Mouse (Mus musculus) adipocyte (in vitro differentiated cells): Measurements from ENCODE around the gene Thy1.
A peak's percentile ranks its signal among the peaks of the same experiment; 100 is the strongest.

Experiments used
- DNase-seq: peaks from one replicate; pipeline ENCODE4 v3.0.0-alpha.2; 2016; ENCODE audit warnings: low spot score

Gene Thy1

DNA sequence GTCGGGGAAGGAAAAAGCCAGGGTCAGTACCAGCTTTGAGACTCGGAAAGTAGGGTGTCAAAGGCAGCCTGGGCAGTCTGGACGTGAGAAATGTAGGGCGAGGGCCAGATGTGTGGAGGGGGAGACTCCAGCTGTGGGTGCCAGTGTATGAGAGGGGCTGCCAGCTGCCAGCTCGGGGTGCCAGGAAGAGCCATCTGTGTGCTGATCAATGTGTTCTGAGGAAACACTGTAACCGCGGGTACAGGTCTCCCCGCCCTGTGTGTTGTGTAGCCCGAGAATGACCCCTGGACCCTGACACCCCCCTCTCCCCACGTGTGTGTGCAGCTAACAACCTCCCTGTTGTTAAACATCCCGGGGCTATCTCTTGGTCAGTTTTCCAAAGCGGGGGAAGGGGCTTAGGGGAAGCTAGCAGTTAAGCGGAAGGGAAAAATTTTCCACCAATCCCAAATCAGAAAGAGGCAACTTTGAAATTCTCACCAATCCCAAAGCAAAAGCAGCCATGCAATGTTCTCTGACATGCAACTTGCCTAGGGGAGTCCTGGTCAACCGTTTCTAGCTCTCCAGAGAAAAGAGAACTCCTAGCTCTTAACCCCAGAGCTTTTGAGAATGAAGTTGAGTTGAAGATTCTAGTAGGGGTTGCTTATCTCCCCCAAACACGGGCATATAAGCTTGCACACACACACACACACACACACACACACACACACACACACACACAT is 24.2 kb downstream of the Thy1 start:
- DNase-seq: peak; percentile 47

GRCm38 (mm10) chr9:44067960-44068330 is 24.8 kb downstream of the Thy1 start:
- DNase-seq: no peak

GRCm38 (mm10) chr9:44069252-44069651 is 26.1 kb downstream of the Thy1 start:
- DNase-seq: no peak

GRCm38 (mm10) chr9:44070113-44070843 is 27.1 kb downstream of the Thy1 start:
- no peak for DNase-seq

DNA sequence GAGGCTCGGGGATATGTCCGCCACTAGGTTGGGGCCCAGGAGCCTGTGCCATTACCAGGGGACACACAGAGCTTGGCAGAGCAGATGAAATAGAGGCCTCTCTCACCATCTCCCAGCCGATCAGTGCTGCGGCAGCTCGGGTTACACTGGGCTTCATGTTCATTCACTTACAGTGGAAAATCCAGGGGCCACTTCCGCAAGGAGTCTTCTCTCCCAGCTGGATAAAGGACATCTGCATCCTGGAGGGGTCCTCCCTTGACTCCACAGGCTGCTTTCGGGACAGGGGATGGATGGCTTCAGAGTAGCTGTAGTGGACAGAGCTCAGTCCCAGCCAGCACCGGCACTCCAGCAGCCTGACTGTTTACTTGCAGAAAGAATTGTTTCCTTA is 27.7 kb downstream of the Thy1 start:
- DNase-seq: no peak

GRCm38 (mm10) chr9:44071914-44072598 is 28.9 kb downstream of the Thy1 start:
- no peak for DNase-seq

- peak; percentile 69 for DNase-seq
Measured at GRCm38 (mm10) chr9:44072599-44072915, 29.4 kb downstream of the Thy1 start.

DNA sequence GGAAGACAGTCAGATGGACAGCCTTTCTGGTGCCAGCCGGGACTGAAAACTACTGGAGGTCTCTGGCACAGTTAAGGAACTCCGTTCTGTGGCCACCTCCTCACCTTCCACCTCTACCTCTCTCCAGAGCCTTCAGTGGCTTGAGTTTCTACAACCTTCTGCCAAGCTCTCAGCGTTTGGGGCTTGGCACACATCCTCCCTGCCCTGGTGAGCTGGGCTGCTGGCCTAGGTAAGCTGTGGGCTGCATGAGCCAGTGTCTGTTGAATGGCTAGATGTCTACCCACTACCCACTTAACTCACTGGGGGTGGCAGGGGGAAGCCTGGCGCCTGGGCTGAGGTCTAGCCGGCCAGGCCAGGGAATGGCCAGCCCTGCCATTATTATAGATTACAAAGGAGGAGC is 29.9 kb downstream of the Thy1 start:
- no peak for DNase-seq

DNA sequence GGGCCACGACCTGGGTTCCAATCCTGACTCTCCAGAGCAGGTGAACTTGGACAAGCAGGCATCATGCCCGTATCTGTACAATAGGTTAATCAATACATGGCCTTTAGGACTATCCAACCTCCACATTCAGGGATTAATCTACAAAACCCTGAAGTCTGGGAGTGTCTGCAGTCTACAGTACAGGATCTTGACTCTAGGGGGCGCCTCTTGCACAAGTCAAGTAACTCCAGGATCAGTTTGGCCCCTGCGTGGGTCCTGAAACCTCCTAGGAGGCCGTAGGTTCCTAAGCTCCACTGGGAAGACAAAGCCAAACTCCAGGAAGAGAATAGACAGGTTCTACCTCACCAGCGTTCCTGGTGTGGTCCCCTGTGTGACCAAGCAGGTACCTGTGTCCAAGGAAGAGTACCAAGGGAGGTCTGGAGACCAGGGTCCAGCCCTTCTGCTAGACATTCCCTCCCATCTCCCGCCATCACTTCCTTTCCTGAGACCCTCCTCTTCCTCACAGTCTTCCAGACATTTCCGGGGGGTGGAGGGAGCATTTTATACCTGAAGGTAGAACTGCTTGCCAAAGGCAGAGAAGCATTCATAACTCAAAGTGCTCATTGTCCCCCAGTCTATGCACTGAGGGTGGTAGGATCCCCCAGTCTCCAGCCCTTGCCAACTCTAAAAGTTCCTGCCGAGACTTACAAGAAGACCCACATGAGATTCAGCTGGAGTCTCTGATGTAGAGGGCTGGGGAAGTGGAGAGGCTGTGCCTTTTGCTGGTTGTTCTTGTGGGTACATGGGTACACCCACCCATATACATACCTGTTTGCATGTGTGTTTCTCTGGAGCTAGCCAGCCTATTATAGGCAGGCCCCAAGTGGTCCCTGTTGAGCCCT is 31.5 kb downstream of the Thy1 start:
- DNase-seq: peak; percentile 45

DNA sequence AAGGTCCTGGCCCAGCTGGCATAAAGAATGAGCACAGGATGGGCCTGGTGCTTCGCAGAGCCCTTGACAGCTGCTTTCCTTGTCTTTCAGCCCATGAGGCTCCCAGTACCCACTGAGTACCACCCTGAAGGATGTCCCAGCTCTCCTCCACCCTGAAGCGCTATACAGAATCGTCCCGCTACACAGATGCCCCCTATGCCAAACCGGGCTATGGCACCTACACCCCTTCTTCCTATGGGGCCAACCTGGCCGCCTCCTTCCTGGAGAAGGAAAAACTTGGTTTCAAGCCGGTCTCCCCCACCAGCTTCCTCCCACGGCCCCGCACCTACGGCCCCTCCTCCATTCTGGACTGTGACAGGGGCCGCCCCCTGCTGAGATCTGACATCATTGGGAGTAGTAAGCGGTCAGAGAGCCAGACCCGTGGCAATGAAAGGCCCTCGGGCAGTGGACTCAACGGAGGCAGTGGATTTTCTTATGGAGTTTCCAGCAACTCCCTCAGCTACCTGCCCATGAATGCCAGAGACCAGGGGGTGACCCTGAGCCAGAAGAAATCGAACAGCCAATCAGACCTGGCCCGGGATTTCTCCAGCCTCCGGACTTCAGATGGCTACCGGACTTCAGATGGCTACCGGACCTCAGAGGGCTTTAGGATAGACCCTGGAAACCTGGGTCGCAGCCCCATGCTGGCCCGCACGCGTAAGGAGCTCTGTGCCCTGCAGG is 32.3 kb downstream of the Thy1 start:
- no peak for DNase-seq

DNA sequence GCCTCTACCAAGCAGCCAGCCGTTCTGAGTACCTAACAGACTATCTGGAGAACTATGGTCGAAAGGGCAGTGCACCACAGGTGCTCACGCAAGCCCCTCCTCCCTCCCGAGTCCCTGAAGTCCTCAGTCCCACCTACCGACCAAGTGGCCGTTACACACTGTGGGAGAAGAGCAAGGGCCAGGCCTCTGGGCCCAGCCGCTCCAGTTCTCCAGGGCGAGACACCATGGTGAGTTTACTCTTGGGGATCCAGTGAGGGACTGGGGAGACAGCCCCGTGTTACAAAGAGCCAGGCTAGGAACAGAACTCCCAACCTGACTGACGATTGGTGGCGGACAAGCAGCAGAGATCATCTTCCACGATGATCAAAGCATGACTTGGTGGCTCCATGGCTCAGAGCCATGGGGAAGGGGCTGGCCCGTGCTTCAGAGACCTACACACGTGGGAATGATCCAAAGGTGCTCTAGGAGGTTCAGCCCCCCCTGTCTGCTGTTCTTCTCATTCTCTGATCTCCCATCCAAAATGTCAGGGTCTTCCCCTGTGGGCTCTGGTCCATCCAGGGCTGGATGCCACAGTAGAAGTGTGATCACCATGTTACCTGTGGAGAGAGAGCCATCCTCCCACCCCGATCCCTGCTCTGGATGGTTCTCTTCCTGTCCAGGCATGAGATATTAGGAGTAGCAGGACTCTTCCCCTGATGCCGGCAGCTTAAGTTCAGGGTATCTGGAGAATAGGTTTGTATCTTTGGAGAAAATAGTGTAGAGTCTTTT is 33.0 kb downstream of the Thy1 start:
- DNase-seq: no peak

DNA sequence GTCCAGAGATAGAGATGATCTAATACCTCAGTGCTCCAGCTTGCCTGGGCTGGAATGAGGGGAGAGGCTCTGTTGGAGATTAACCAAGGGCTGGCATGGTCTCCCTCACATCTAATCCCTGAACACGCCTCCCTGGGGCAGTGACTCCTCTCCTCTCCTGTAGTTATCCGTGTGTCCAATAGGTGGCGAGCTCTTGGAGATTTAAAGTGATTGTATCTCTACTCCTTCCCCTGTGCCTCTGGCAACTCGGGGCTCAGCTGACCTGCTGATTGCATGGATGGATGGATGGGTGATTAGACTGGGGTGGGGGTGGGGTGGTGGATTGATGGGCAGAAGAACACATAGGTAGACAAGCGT is 33.6 kb downstream of the Thy1 start:
- peak; percentile 77 for DNase-seq

- DNase-seq: no peak
Measured at GRCm38 (mm10) chr9:44077266-44077910, 34.2 kb downstream of the Thy1 start.

DNA sequence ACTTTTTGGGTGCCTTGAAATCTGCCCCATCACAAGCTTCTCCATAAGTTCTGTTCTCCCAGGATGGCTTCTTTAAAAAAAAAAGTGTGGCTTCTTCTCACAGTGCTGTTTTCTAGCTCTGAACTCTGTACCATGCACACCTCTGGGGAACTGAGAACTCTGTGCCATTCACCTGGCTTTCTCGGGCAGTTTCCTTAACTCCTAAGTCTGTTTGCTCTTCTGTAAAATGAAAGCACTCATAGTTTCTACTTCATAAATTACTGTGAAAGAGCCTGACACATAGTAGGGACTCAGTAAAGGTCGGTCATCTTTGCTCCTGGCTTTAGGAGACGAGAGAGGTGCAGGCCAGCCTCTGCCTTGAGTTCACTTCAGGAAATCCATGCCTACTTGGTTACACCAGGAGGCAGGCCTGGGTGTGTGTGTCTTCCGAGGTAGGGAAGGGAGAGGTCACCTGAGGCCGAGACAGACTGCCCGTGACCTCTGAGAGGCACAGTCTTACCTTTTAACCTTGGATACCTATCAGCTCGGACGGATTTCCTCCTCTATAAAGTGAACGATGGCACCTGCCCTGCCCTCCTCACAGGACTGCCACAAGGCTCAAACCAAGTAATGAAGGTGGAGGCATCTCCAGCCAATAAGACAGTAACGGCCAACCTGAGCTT is 35.1 kb downstream of the Thy1 start:
- no peak for DNase-seq

DNA sequence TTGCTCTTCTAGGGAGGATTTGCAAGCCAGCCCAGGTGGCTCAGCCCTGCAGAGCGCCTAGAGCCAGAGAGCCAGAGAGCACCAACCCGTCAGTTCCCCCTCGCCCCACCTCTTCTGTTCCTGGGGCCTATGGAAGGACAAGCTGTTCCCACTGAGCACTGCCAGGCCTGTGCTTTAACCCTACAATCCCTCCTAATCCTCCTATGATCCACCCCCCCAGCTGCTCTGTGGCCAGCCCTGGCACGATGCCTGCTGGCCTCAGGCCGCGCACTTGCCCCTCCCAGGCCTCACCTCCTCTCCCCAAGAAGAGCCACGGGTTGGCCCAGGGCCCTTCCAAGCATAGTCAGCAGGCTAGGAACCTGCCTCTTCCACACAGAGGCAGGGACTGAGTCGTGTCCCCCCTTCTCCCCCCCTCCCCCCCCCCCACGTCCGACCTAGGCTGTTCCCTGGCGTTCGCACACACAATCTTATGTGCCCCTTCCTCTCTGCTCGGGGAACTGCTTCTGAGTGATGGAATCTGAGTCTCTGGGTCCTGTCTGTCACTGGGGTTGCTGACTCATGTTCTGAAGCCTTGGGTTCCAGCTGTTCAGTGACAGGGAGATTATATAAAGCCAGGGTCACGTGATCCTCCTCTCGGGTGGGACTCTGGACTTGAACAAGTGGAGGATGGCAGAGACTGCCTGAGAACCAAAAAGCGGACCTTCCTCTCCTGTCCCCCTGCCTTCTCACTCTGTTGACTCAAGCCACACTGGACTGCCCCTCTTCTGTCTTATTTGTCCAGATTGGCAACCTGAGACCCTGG is 36.0 kb downstream of the Thy1 start:
- peak; percentile 93 for DNase-seq

DNA sequence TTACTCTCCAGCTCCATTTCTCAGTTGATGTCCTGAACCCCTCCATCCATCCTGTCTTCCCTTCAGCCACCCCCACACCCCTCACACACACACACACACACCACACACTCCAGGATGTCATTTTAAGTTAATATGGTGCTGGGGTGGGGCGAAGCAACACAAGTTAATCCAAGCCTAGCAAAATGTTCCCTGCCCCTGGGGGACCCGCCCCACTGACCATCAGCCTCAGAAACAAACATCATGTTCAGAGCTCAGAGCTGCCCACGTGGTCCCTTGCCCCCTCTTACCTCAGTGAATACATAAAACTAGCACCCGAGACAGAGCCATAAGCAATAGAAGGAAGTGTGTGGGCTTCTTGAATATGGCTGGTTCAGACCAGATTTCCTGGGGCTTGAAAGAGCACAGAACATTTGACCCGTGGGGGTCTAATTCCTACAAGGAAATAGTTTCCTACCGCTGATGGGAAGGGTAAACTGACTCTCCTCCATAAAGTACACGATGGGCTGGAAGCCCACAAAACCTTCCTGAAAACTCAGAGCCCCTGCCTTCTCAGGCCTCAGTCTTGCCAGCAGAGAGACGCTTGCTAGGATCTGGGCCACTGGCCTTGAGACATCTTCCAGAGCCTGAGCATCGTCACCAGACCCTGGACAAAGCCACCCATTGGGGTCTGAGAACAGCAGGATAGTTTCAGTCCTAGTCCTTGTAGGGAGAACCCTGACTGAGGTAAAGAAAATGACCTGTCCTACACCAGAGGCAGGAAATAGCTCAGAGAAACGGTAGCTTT is 37.0 kb downstream of the Thy1 start:
- DNase-seq: no peak

DNA sequence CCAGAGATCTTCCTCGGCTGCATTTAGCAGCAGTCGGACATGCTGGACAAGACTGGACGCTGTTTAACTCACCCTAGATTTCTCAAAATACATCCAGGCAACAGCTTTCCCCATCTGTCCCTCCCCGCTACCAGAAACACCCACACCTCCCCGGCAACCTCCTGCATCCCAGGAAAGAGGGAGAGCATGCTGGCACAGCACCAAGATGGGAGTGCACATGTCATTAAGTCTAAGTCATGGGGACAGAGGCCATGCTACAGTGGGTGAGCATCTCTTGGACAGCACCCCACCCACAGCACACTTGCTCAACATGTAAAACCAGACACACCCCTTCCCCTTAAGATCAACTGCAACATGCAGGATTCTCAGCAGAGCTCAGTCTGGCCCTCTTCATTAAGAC is 37.8 kb downstream of the Thy1 start:
- DNase-seq: peak; percentile 60

DNA sequence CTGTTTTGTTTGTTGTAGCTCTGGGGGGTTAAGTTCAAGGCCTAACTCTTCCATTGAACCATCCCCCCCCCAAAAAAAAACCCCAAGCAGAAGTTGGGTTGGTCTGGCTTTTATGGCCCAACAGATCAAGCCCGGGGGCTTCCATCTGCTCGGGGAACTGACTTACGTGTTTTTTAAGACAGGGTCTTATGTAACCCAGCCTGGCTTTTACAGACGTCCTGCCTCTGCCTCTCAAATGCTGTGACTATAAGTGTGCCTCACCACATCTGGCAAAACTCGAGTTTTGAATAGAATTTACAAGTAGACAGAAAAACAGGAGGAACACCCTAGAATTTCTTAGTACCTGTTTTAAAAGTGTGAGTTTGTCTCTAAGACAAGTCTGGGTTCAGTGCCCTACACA is 38.4 kb downstream of the Thy1 start:
- DNase-seq: no peak
